Mouse (Mus musculus) frontal cortex, adult 2 months (tissue): Measurements from ENCODE around the gene Zfp358. TPM values are rescaled to one million over a fixed set of nuclear protein-coding genes. Genes with fewer than 3 reads are reported as not detected.

Experiments
- DNase-seq, 2 experiments: peaks; one replicate each; pipeline ENCODE4 v3.0.0; 2022; ENCODE audit warnings: low spot score in 1 of 2; ENCODE audit errors: extremely low spot score in 1 of 2
- polyA plus RNA-seq: library from polyadenylated mRNA; depleted of rRNA; stranded (reverse); fragments of >200 nt; gene quantifications from 2 replicates; pipeline ENCODE4 v1.2.3, GENCODE M21; 2012

Zfp358 gene
- polyA plus RNA-seq, 1 experiment: 48.5 TPM

- DNase-seq: no peak
Measured at GRCm38 (mm10) chr8:3498583-3498982, 5.6 kb downstream of the Zfp358 start.

GRCm38 (mm10) chr8:3499751-3500150, 6.8 kb downstream of the Zfp358 start:
- DNase-seq: peak in 1 of 2 experiments; percentile 30

GRCm38 (mm10) chr8:3500235-3501090, 7.5 kb downstream of the Zfp358 start, which contains the start of gene Mcoln1:
Gene Mcoln1, plus strand, starts transcription at chr8:3500457.
- peak; percentile 96 to 99 for DNase-seq

GRCm38 (mm10) chr8:3502217-3502616, 9.3 kb downstream of the Zfp358 start:
- DNase-seq: peak in 1 of 2 experiments; percentile 51

GRCm38 (mm10) chr8:3507979-3508754, 15.2 kb downstream of the Zfp358 start:
- DNase-seq: no peak

GRCm38 (mm10) chr8:3514681-3515247, 21.8 kb downstream of the Zfp358 start:
- no peak for DNase-seq

- peak; percentile 80 to 94 for DNase-seq
Measured at GRCm38 (mm10) chr8:3515260-3515671, 22.3 kb downstream of the Zfp358 start, which contains the start of gene Pnpla6. Gene Pnpla6, plus strand, starts transcription at chr8:3515384.

- DNase-seq: peak in 1 of 2 experiments; percentile 68
Measured at GRCm38 (mm10) chr8:3515771-3516417, 23.0 kb downstream of the Zfp358 start.

- peak; percentile 95 to 98 for DNase-seq
Measured at GRCm38 (mm10) chr8:3516450-3517116, 23.6 kb downstream of the Zfp358 start.

- DNase-seq: no peak
Measured at GRCm38 (mm10) chr8:3517117-3517495, 24.2 kb downstream of the Zfp358 start.

- DNase-seq: no peak
Measured at GRCm38 (mm10) chr8:3522007-3522697, 29.2 kb downstream of the Zfp358 start.

- no peak for DNase-seq
Measured at GRCm38 (mm10) chr8:3530816-3531215, 37.9 kb downstream of the Zfp358 start.

GRCm38 (mm10) chr8:3531936-3532335, 39.0 kb downstream of the Zfp358 start:
- DNase-seq: no peak

GRCm38 (mm10) chr8:3536053-3536841, 43.3 kb downstream of the Zfp358 start:
- DNase-seq: no peak

GRCm38 (mm10) chr8:3536940-3537339, 44.0 kb downstream of the Zfp358 start:
- no peak for DNase-seq

GRCm38 (mm10) chr8:3537666-3538065, 44.7 kb downstream of the Zfp358 start:
- DNase-seq: no peak

GRCm38 (mm10) chr8:3539146-3539545, 46.2 kb downstream of the Zfp358 start:
- DNase-seq: no peak

GRCm38 (mm10) chr8:3540076-3540475, 47.1 kb downstream of the Zfp358 start:
- DNase-seq: no peak

GRCm38 (mm10) chr8:3546511-3546910, 53.6 kb downstream of the Zfp358 start:
- no peak for DNase-seq
